In the genomic region with DNA sequence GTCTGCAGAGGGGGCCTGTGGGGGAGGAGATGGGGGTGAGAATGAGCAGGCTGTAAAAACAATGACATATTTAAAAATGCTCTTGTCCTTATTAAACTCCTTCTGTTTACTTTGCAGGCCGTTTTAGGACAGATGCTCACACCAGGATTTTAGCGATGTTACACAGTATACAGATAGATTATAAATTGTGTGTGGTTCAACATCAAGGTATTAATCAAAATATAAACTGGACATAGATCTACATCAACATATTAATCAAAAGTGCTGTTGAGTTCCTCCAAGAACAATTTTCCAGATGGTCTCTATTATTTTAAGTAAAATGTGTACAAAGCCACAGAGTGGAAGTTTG, we compare ENCODE assay signal across 15 mouse cellular contexts. TPM values are rescaled to one million over a fixed set of nuclear protein-coding genes. Genes with fewer than 3 reads are reported as not detected.
DNase-seq lines count a peak whose midpoint lies in the region; ATAC-seq and TF ChIP-seq lines count a peak whose summit lies in the region.
"Had no signal": no experiment of that assay in that cellular context is flagged by ENCODE, and none has a peak within 500 bp of the region (broad histone marks: within the 10 kb centered on the region; RNA-seq: fewer than 3 reads in every experiment).

No protein-coding gene starts in this region.

- no peak for ATAC-seq in forebrain, embryonic 13.5 days
- ATAC-seq in kidney, postnatal 0 days (replicated peaks; ENCODE audit: low FRiP score, low read depth), result peak; percentile 22; the same call in 1 of the 2 replicates
- ATAC-seq in neural tube, embryonic 11.5 days (ENCODE audit: insufficient read depth, low FRiP score, low TSS enrichment), result no peak
- ATAC-seq in neural tube, embryonic 15.5 days (ENCODE audit: low FRiP score), result no peak
- peak; percentile 50; the same call in 1 of the 2 replicates for ATAC-seq in stomach, embryonic 16.5 days (ENCODE audit: insufficient read depth, low FRiP score)

- peak overlapping the region; percentile 79 for H3K27ac ChIP-seq in forebrain, embryonic 10.5 days
- no peak overlapping the region for H3K27ac ChIP-seq in forebrain, embryonic 13.5 days
- H3K27ac ChIP-seq in kidney, postnatal 0 days, result peak overlapping the region; percentile 48; the same call in 1 of the 2 replicates
- 0 out of 2 replicates have a peak overlapping the region, but pooled peaks have one; percentile 14 for H3K27ac ChIP-seq in neural tube, embryonic 11.5 days (ENCODE audit: low read depth, low read length)
- no peak overlapping the region for H3K27ac ChIP-seq in neural tube, embryonic 15.5 days (replicated peaks)
- peak overlapping the region; percentile 64 for H3K27ac ChIP-seq in stomach, embryonic 16.5 days (ENCODE audit: low read length)
- H3K27ac ChIP-seq: hindbrain, embryonic 14.5 days; liver, embryonic 14.5 days; macrophage had no signal

- TF ChIP-seq CTCF in kidney, postnatal 0 days (IDR thresholded peaks at IDR 0.05; ENCODE audit: low read depth), result no peak

- H3K9ac ChIP-seq in forebrain, embryonic 13.5 days, result no peak overlapping the region
- no peak overlapping the region for H3K9ac ChIP-seq in kidney, postnatal 0 days (ENCODE audit: low read depth, low read length)
- H3K9ac ChIP-seq in neural tube, embryonic 11.5 days (ENCODE audit: low read length), result no peak overlapping the region
- no peak overlapping the region for H3K9ac ChIP-seq in neural tube, embryonic 15.5 days (replicated peaks)
- H3K9ac ChIP-seq in stomach, embryonic 16.5 days (ENCODE audit: low read length), result peak overlapping the region; percentile 1; the same call in 1 of the 2 replicates
- H3K9ac ChIP-seq: heart, embryonic 15.5 days; hindbrain, embryonic 14.5 days; liver, embryonic 14.5 days had no signal

- H3K4me3 ChIP-seq in forebrain, embryonic 10.5 days, result no peak overlapping the region
- no peak overlapping the region for H3K4me3 ChIP-seq in forebrain, embryonic 13.5 days
- H3K4me3 ChIP-seq in kidney, postnatal 0 days (replicated peaks; ENCODE audit: low read depth, low read length), result no peak overlapping the region
- H3K4me3 ChIP-seq in neural tube, embryonic 11.5 days (ENCODE audit: low read depth, low read length), result no peak overlapping the region
- H3K4me3 ChIP-seq in neural tube, embryonic 15.5 days (replicated peaks), result no peak overlapping the region
- no peak overlapping the region for H3K4me3 ChIP-seq in stomach, embryonic 16.5 days (replicated peaks; ENCODE audit: low read length)
- H3K4me3 ChIP-seq: heart, embryonic 15.5 days had no signal

- H3K4me2 ChIP-seq in forebrain, embryonic 13.5 days, result no peak overlapping the region
- H3K4me2 ChIP-seq in kidney, postnatal 0 days (ENCODE audit: low read length), result no peak overlapping the region
- no peak overlapping the region for H3K4me2 ChIP-seq in neural tube, embryonic 11.5 days (ENCODE audit: low read depth)
- no peak overlapping the region for H3K4me2 ChIP-seq in neural tube, embryonic 15.5 days
- no peak overlapping the region for H3K4me2 ChIP-seq in stomach, embryonic 16.5 days (ENCODE audit: low read depth, low read length)
- H3K4me2 ChIP-seq: heart, embryonic 15.5 days; hindbrain, embryonic 14.5 days had no signal

- 24% methylated on average over 2 of the region's 2 CpGs for WGBS in forebrain, embryonic 10.5 days
- 14% methylated on average over 2 of the region's 2 CpGs for WGBS in forebrain, embryonic 13.5 days
- 11% methylated on average over 2 of the region's 2 CpGs for WGBS in kidney, postnatal 0 days
- WGBS in neural tube, embryonic 11.5 days, result 22% methylated on average over 2 of the region's 2 CpGs
- WGBS in neural tube, embryonic 15.5 days, result 8% methylated on average over 2 of the region's 2 CpGs
- WGBS in stomach, embryonic 16.5 days, result 7% methylated on average over 2 of the region's 2 CpGs

- H3K9me3 ChIP-seq in forebrain, embryonic 10.5 days, result peaks cover 21% of the 10 kb centered on the region
- H3K9me3 ChIP-seq in forebrain, embryonic 13.5 days (replicated peaks), result peaks cover 14% of the 10 kb centered on the region
- 0 out of 2 replicates have a peak, but pooled peaks cover 16% of the 10 kb centered on the region for H3K9me3 ChIP-seq in kidney, postnatal 0 days (replicated peaks; ENCODE audit: low read length)
- peaks cover 3% of the 10 kb centered on the region; the same call in 1 of the 2 replicates for H3K9me3 ChIP-seq in neural tube, embryonic 11.5 days (ENCODE audit: control insufficient read depth, low read length)
- H3K9me3 ChIP-seq in neural tube, embryonic 15.5 days (replicated peaks), result peaks cover 5% of the 10 kb centered on the region; the same call in 1 of the 2 replicates
- peaks cover 9% of the 10 kb centered on the region for H3K9me3 ChIP-seq in stomach, embryonic 16.5 days (replicated peaks; ENCODE audit: control insufficient read depth, low read length)
- H3K9me3 ChIP-seq: heart, embryonic 15.5 days had no signal

- H3K27me3 ChIP-seq in forebrain, embryonic 10.5 days (ENCODE audit: poor library complexity, severe bottlenecking), result peaks cover 36% of the 10 kb centered on the region
- no peaks in the 10 kb centered on the region for H3K27me3 ChIP-seq in forebrain, embryonic 13.5 days
- no peaks in the 10 kb centered on the region for H3K27me3 ChIP-seq in kidney, postnatal 0 days (ENCODE audit: insufficient read depth, low read length)
- no peaks in the 10 kb centered on the region for H3K27me3 ChIP-seq in neural tube, embryonic 11.5 days (ENCODE audit: control insufficient read depth, insufficient read depth, low read length)
- H3K27me3 ChIP-seq in neural tube, embryonic 15.5 days (replicated peaks), result peaks cover 4% of the 10 kb centered on the region; the same call in 1 of the 2 replicates
- no peaks in the 10 kb centered on the region for H3K27me3 ChIP-seq in stomach, embryonic 16.5 days (ENCODE audit: control insufficient read depth, insufficient read depth, low read length)
- H3K27me3 ChIP-seq: heart, embryonic 15.5 days had no signal

- DNase-seq in forebrain, embryonic 10.5 days (ENCODE audit: extremely low spot score, low spot score), result no peak
- no peak for DNase-seq in kidney, postnatal 0 days (ENCODE audit: low spot score)
- DNase-seq in kidney, postnatal 14 days, result no peak
- DNase-seq in neural tube, embryonic 11.5 days (ENCODE audit: low spot score), result no peak
- no peak for DNase-seq in natural killer cell, adult 2 months (ENCODE audit: low spot score in 2 of 2)
- DNase-seq: cerebellum, adult 2 months; right cerebral cortex, postnatal 4 days; thymus, postnatal 25 days had no signal

- H3K36me3 ChIP-seq in forebrain, embryonic 10.5 days (replicated peaks), result peaks cover 9% of the 10 kb centered on the region
- no peaks in the 10 kb centered on the region for H3K36me3 ChIP-seq in forebrain, embryonic 13.5 days (ENCODE audit: poor library complexity, severe bottlenecking)
- H3K36me3 ChIP-seq in kidney, postnatal 0 days (ENCODE audit: insufficient read depth, low read length), result no peaks in the 10 kb centered on the region
- H3K36me3 ChIP-seq in neural tube, embryonic 11.5 days (ENCODE audit: control insufficient read depth, insufficient read depth, low read length), result no peaks in the 10 kb centered on the region
- H3K36me3 ChIP-seq in neural tube, embryonic 15.5 days, result no peaks in the 10 kb centered on the region
- no peaks in the 10 kb centered on the region for H3K36me3 ChIP-seq in stomach, embryonic 16.5 days (ENCODE audit: control insufficient read depth, insufficient read depth, low read length)
- H3K36me3 ChIP-seq: heart, embryonic 15.5 days had no signal

- peaks cover 34% of the 10 kb centered on the region for H3K4me1 ChIP-seq in forebrain, embryonic 10.5 days
- peaks cover 10% of the 10 kb centered on the region for H3K4me1 ChIP-seq in forebrain, embryonic 13.5 days
- H3K4me1 ChIP-seq in kidney, postnatal 0 days (replicated peaks; ENCODE audit: insufficient read depth, low read length), result peaks cover 6% of the 10 kb centered on the region; the same call in 1 of the 2 replicates
- H3K4me1 ChIP-seq in neural tube, embryonic 11.5 days (ENCODE audit: control insufficient read depth, insufficient read depth, low read length), result peaks cover 10% of the 10 kb centered on the region
- peaks cover 8% of the 10 kb centered on the region for H3K4me1 ChIP-seq in neural tube, embryonic 15.5 days
- peaks cover 15% of the 10 kb centered on the region for H3K4me1 ChIP-seq in stomach, embryonic 16.5 days (ENCODE audit: control insufficient read depth, insufficient read depth, low read length)

RNA-seq across cellular contexts. Expression of a gene that starts 27.3 kb away (rescaled TPM):
- 21.6 and 29.1 TPM in 2 replicates for polyA plus RNA-seq in forebrain, embryonic 10.5 days (2016; fragmentation: Nextera tagmentation; extraction: Ambion mirVana)
- polyA plus RNA-seq in forebrain, embryonic 13.5 days (2015; fragmentation: Nextera tagmentation; extraction: Ambion mirVana), result 6.1 and 9.8 TPM in 2 replicates
- polyA plus RNA-seq in kidney, postnatal 0 days (2015; fragmentation: Nextera tagmentation; extraction: Ambion mirVana), result 31.8 and 39.6 TPM in 2 replicates
- polyA plus RNA-seq in neural tube, embryonic 11.5 days (2014; fragmentation: Nextera tagmentation; extraction: Ambion mirVana), result 8.1 and 8.4 TPM in 2 replicates
- 5.9 and 6.3 TPM in 2 replicates for polyA plus RNA-seq in neural tube, embryonic 15.5 days (2015; fragmentation: Nextera tagmentation; extraction: Ambion mirVana)
- 12.8 and 13.5 TPM in 2 replicates for polyA plus RNA-seq in stomach, embryonic 16.5 days (2015; fragmentation: Nextera tagmentation; extraction: Ambion mirVana)

RNA-seq across cellular contexts. Expression of a gene that starts 57.2 kb away (rescaled TPM):
- polyA plus RNA-seq in forebrain, embryonic 10.5 days (2016; fragmentation: Nextera tagmentation; extraction: Ambion mirVana), result 2.4 and 3.5 TPM in 2 replicates
- 5.2 and 5.3 TPM in 2 replicates for polyA plus RNA-seq in forebrain, embryonic 13.5 days (2015; fragmentation: Nextera tagmentation; extraction: Ambion mirVana)
- 11.4 and 14.4 TPM in 2 replicates for polyA plus RNA-seq in kidney, postnatal 0 days (2015; fragmentation: Nextera tagmentation; extraction: Ambion mirVana)
- polyA plus RNA-seq in neural tube, embryonic 11.5 days (2014; fragmentation: Nextera tagmentation; extraction: Ambion mirVana), result 3.2 TPM in 2 replicates
- polyA plus RNA-seq in neural tube, embryonic 15.5 days (2015; fragmentation: Nextera tagmentation; extraction: Ambion mirVana), result 9.2 and 15.2 TPM in 2 replicates
- polyA plus RNA-seq in stomach, embryonic 16.5 days (2015; fragmentation: Nextera tagmentation; extraction: Ambion mirVana), result 5.5 and 6.3 TPM in 2 replicates

Comparison
In these comparisons a context has a peak if more than half of its experiments do, and no peak if none do; other contexts are left out.
1. H3K27ac ChIP-seq: peak in forebrain, embryonic 10.5 days (single experiment), kidney, postnatal 0 days (single experiment), neural tube, embryonic 11.5 days (single experiment) and stomach, embryonic 16.5 days (single experiment); none in forebrain, embryonic 13.5 days (single experiment) and neural tube, embryonic 15.5 days (single experiment).
2. ATAC-seq: peak in kidney, postnatal 0 days (single experiment) and stomach, embryonic 16.5 days (single experiment); none in forebrain, embryonic 13.5 days (single experiment), neural tube, embryonic 11.5 days (single experiment) and neural tube, embryonic 15.5 days (single experiment).